Mouse (Mus musculus): Measurements from ENCODE around the gene Eno1.
"Not testable (repeated sequence)": the region's sequence is repeated elsewhere in the genome, so short reads cannot be mapped to it uniquely, and the experiment has no call there.

DNA sequence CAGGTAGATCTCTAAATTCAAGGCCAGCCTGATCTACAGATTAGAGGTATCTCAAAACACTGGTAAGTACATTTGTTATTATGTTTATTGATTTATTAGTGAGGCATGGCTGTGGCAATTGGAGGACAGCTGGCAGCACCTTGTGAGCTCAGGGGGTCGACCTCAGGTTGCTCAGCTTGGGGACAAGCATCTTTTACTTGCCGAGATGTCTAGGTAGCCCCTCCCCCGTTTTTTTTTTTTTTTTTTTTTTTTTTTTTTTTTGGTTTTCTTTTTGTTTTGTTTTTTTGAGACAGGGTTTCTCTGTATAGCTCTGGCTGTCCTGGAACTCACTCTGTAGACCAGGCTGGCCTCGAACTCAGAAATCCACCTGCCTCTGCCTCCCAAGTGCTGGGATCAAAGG, 34.2 kb downstream of the Eno1 start:
- TF ChIP-seq CTCF (conservative IDR thresholded peaks at IDR 0.05 in 1 of 2, IDR thresholded peaks at IDR 0.05 in 1 of 2; ENCODE audit: low read depth in 2 of 2, low read length in 2 of 2); EP300 (IDR thresholded peaks at IDR 0.05; ENCODE audit: low read length); POLR2A (IDR thresholded peaks at IDR 0.05; ENCODE audit: low read depth, low read length); MAZ (IDR thresholded peaks at IDR 0.05; ENCODE audit: low read depth, low read length); HCFC1 (IDR thresholded peaks at IDR 0.05; ENCODE audit: low read depth, low read length); SMC3 (IDR thresholded peaks at IDR 0.05; ENCODE audit: low read depth, low read length); UBTF (IDR thresholded peaks at IDR 0.05; ENCODE audit: low read depth, low read length); MAFK (IDR thresholded peaks at IDR 0.05; ENCODE audit: insufficient replicate concordance, low read length); MAX (IDR thresholded peaks at IDR 0.05; ENCODE audit: low read length); MXI1 (IDR thresholded peaks at IDR 0.05; ENCODE audit: low read depth, low read length): not testable (repeated sequence)

All from CH12.LX (cell line).